Mouse (Mus musculus) embryonic facial prominence, embryonic 15.5 days (tissue): ENCODE data around the gene Fstl4. TPM values are rescaled to one million over a fixed set of nuclear protein-coding genes. Genes with fewer than 3 reads are reported as not detected.

Experiments used
- ATAC-seq: fragments of 200-750 bp; cut with Nextera tagmentation; 2 replicates; pipeline ENCODE4 v1.8.0; 2017; ENCODE audit warnings: low read depth, moderate TSS enrichment; ENCODE audit not compliant: insufficient number of reproducible peaks, low FRiP score, low TSS enrichment
- H3K27ac ChIP-seq: fragments of 300-500 bp; sonication (generic); replicated peaks from 2 replicates; pipeline ENCODE4 v1.5.1; 2015; ENCODE audit warnings: mild to moderate bottlenecking, inconsistent platforms
- H3K27me3 ChIP-seq: fragments of 300-500 bp; sonication (generic); 2 replicates; pipeline ENCODE4 v1.6.1; 2015; ENCODE audit warnings: inconsistent platforms
- H3K36me3 ChIP-seq: fragments of 300-500 bp; sonication (generic); 2 replicates; pipeline ENCODE4 v1.6.1; 2015; ENCODE audit warnings: mild to moderate bottlenecking, inconsistent platforms
- H3K4me1 ChIP-seq: fragments of 300-500 bp; sonication (generic); 2 replicates; pipeline ENCODE4 v1.6.1; 2015; ENCODE audit warnings: inconsistent platforms
- H3K4me2 ChIP-seq: fragments of 300-500 bp; sonication (generic); replicated peaks from 2 replicates; pipeline ENCODE4 v1.6.1; 2015; ENCODE audit warnings: mild to moderate bottlenecking, inconsistent platforms
- H3K4me3 ChIP-seq: fragments of 300-500 bp; sonication (generic); replicated peaks from 2 replicates; pipeline ENCODE4 v1.5.1; 2015; ENCODE audit warnings: mild to moderate bottlenecking, inconsistent platforms
- H3K9ac ChIP-seq: fragments of 300-500 bp; sonication (generic); 2 replicates; pipeline ENCODE4 v1.6.1; 2015; ENCODE audit warnings: inconsistent platforms
- H3K9me3 ChIP-seq: fragments of 300-500 bp; sonication (generic); replicated peaks from 2 replicates; pipeline ENCODE4 v1.6.1; 2016; ENCODE audit warnings: inconsistent platforms
- WGBS: fragments of 180-500 bp; shearing (Covaris S2); methylation state at CpG from one replicate; pipeline ENCODE4 v1.1.7; 2015; 5-methylcytosine and 5-hydroxymethylcytosine counted together
- polyA plus RNA-seq: library from polyadenylated mRNA; unstranded; fragments of >200 nt; fragmentation: Nextera tagmentation; extraction: Ambion mirVana; gene quantifications from 2 replicates; pipeline ENCODE4 v1.2.1, GENCODE M21; 2015

The Fstl4 gene
- polyA plus RNA-seq, 1 experiment from 2014 or later: 3.1 TPM

DNA sequence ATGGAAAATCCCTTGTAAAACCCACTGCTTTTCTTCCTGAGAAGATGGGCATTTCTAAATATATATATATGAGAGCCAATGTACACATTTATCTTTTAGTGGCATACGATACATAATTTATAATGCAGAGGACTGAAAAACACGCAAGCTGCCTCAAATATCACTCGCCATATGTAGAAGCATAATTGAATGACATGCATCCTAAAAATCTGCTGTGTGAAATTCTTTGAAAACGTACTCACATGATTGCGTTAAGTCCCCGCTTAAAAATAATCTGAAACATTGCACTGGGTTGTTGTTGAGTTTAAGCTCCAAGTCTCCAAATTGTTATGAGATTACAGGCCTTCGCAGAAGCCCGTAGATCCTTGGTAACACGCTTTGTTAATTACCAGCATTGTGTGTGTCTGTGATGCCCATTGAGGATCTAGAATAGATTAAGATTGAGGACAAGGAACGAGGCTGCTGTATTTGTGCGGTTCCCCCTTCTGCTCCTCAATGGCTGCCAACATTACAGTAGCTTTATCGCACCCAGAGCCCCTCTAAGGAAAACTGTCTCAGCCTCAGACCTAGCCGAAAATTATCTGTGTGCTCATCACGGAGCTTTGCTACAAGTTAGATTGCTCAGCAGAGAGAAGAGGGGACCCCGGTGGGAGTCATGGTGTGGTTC lies 108.5 kb downstream of the Fstl4 start:
- no peak overlapping the region for H3K4me2 ChIP-seq
- H3K27ac ChIP-seq: no peak overlapping the region
- H3K4me3 ChIP-seq: no peak overlapping the region
- H3K9ac ChIP-seq: no peak overlapping the region
- H3K9me3 ChIP-seq: no peaks in the 10 kb centered on the region
- H3K36me3 ChIP-seq: no peaks in the 10 kb centered on the region
- 76% methylated on average over 15 of the region's 15 CpGs for WGBS
- H3K4me1 ChIP-seq: no peaks in the 10 kb centered on the region
- no peak for ATAC-seq
- H3K27me3 ChIP-seq: no peaks in the 10 kb centered on the region

DNA sequence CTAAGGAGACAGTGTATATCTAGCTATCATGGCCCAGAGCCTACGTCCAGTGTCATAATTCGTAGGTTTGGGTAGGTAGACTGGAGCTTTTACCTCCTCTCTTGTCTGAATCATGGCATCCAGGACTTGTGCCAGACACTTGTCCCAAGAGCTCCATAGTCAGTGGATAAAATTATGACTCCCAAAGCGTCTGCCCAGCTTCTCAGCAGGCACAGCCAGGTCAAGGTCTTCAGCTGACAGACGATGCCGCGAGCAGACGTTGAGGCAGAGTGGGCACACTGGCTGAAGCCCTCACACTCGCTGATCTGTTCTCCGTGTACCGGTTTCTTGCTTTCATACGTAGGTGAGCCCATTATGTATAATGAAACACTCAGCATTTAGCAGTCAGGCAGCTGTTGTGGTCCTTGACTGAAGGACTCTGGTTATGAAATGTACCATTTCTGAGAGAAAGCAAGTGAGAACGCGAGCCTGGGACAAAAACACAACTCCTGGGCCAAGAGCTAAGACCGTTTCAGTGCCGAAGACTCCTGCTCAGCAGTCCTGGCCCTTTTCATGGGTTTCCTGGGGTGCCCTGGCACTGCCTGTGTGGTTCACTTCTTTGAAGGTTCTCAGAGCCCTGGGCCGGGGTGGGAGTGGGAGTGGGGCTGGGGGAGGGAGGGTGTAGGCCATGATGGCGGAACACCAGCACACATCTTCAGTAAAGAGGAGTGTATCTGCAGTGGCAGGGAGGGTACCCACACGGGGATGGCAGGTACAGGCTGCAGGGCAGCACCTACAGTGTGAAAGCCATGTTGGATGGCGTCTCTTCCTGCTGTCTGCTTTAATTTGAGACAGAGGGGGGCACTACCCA lies 111.7 kb downstream of the Fstl4 start:
- H3K4me2 ChIP-seq: no peak overlapping the region
- no peak for ATAC-seq
- H3K27ac ChIP-seq: no peak overlapping the region
- no peak overlapping the region for H3K4me3 ChIP-seq
- 90% methylated on average over 19 of the region's 19 CpGs for WGBS
- 0 out of 2 replicates have a peak, but pooled peaks cover 3% of the 10 kb centered on the region for H3K4me1 ChIP-seq
- no peak overlapping the region for H3K9ac ChIP-seq
- H3K36me3 ChIP-seq: no peaks in the 10 kb centered on the region
- H3K9me3 ChIP-seq: no peaks in the 10 kb centered on the region
- H3K27me3 ChIP-seq: no peaks in the 10 kb centered on the region

GRCm38 (mm10) chr11:52877662-52878061 lies 113.2 kb downstream of the Fstl4 start:
- Histone ChIP-seq H3K27me3 (no peaks in the 10 kb centered on the region), H3K4me1 (0 out of 2 replicates have a peak, but pooled peaks cover 3% of the 10 kb centered on the region), H3K27ac (no peak overlapping the region), H3K9me3 (no peaks in the 10 kb centered on the region), H3K36me3 (no peaks in the 10 kb centered on the region), H3K4me3 (no peak overlapping the region), H3K9ac (no peak overlapping the region), H3K4me2 (no peak overlapping the region)
- no peak for ATAC-seq
- 63% methylated on average over 2 of the region's 2 CpGs for WGBS

DNA sequence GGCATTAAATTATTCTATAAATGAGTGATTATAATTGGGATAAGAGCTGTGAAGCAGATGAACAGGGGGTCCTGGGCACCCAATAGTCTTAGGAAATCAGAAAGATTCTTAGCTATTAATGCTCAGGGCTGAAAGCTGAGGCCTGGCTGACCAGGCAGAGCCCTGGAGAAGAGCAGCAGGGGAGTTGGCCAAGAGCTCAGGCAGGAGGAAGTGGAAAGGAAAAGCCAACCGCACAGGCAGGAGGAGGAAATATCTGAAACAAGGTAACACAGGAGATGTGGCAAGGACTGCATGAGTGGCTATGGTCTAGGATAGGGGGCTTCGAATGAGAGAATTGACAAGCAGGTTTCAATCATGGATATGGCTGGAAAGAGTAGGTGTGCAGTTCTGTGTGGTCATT lies 115.5 kb downstream of the Fstl4 start:
- no peaks in the 10 kb centered on the region for H3K27me3 ChIP-seq
- no peak for ATAC-seq
- WGBS: 85% methylated on average over 2 of the region's 2 CpGs
- no peak overlapping the region for H3K27ac ChIP-seq
- H3K4me1 ChIP-seq: 0 out of 2 replicates have a peak, but pooled peaks cover 3% of the 10 kb centered on the region
- H3K4me2 ChIP-seq: no peak overlapping the region
- no peak overlapping the region for H3K4me3 ChIP-seq
- H3K36me3 ChIP-seq: no peaks in the 10 kb centered on the region
- H3K9me3 ChIP-seq: no peaks in the 10 kb centered on the region
- H3K9ac ChIP-seq: no peak overlapping the region

GRCm38 (mm10) chr11:52886559-52887303 lies 122.3 kb downstream of the Fstl4 start:
- Histone ChIP-seq H3K36me3 (no peaks in the 10 kb centered on the region), H3K4me1 (peaks cover 11% of the 10 kb centered on the region; the same call in 1 of the 2 replicates), H3K9ac (no peak overlapping the region), H3K4me3 (no peak overlapping the region), H3K27ac (no peak overlapping the region), H3K27me3 (peaks cover 7% of the 10 kb centered on the region; the same call in 1 of the 2 replicates), H3K4me2 (no peak overlapping the region), H3K9me3 (no peaks in the 10 kb centered on the region)
- no peak for ATAC-seq
- WGBS: 15% methylated on average over 6 of the region's 6 CpGs

DNA sequence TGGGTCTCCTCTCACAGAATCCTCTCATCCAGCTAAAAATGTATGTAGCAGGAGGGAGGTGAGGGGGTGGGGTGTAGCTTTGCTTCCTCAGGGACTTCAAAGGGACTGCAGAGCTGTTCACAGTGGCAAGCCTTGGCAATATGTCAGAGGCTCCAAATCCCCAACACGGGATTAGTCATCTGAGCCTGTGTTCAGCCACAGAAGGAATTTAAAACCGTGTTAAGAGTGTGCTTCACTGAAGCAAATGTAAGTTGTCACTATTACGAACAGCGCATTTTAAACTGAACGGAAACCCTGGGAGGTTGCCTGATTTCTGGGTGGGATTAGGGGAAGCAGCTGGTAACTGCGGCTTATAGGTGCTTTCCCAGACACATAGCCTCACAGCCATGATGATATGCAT lies 123.7 kb downstream of the Fstl4 start:
- Histone ChIP-seq H3K4me1 (peaks cover 11% of the 10 kb centered on the region; the same call in 1 of the 2 replicates), H3K4me3 (no peak overlapping the region), H3K9ac (no peak overlapping the region), H3K36me3 (no peaks in the 10 kb centered on the region), H3K9me3 (no peaks in the 10 kb centered on the region), H3K4me2 (no peak overlapping the region), H3K27me3 (peaks cover 13% of the 10 kb centered on the region; the same call in 1 of the 2 replicates), H3K27ac (no peak overlapping the region)
- 8% methylated on average over 6 of the region's 6 CpGs for WGBS
- ATAC-seq: no peak; the same call in 1 of the 2 replicates

GRCm38 (mm10) chr11:52889527-52889926 lies 125.1 kb downstream of the Fstl4 start:
- no peak overlapping the region for H3K27ac ChIP-seq
- no peak for ATAC-seq
- no peaks in the 10 kb centered on the region for H3K9me3 ChIP-seq
- no peaks in the 10 kb centered on the region for H3K36me3 ChIP-seq
- WGBS: 77% methylated on average over 4 of the region's 4 CpGs
- H3K4me3 ChIP-seq: no peak overlapping the region
- H3K9ac ChIP-seq: no peak overlapping the region
- H3K4me2 ChIP-seq: no peak overlapping the region
- H3K27me3 ChIP-seq: peaks cover 17% of the 10 kb centered on the region; the same call in 1 of the 2 replicates
- peaks cover 11% of the 10 kb centered on the region; the same call in 1 of the 2 replicates for H3K4me1 ChIP-seq

DNA sequence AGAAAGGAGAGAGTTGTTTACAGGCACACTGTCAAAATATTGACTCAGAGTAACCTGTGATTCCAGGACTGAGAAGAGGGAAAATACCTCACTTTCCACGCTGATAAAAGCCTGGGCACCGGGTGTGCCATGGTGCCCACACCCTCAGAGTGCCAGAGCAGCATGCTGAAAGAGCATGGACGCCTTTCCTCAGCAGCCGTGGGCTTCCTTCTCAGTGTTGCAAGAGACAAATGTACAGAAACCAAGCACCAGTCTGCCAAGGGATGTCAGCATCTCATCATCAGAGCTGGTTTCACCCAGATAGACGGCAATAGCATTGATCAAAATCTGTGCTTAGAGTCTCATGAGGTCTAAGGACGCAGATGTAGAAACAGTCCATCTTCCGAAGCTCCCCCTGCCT lies 125.7 kb downstream of the Fstl4 start:
- no peak overlapping the region for H3K9ac ChIP-seq
- H3K27me3 ChIP-seq: peaks cover 17% of the 10 kb centered on the region; the same call in 1 of the 2 replicates
- no peaks in the 10 kb centered on the region for H3K9me3 ChIP-seq
- H3K27ac ChIP-seq: no peak overlapping the region
- ATAC-seq: no peak
- no peaks in the 10 kb centered on the region for H3K36me3 ChIP-seq
- H3K4me3 ChIP-seq: no peak overlapping the region
- 76% methylated on average over 7 of the region's 7 CpGs for WGBS
- peaks cover 11% of the 10 kb centered on the region; the same call in 1 of the 2 replicates for H3K4me1 ChIP-seq
- no peak overlapping the region for H3K4me2 ChIP-seq

- no peaks in the 10 kb centered on the region for H3K4me1 ChIP-seq
- H3K27me3 ChIP-seq: peaks cover 4% of the 10 kb centered on the region; the same call in 1 of the 2 replicates
- 77% methylated on average over 5 of the region's 5 CpGs for WGBS
- no peak for ATAC-seq
- no peak overlapping the region for H3K9ac ChIP-seq
- no peak overlapping the region for H3K27ac ChIP-seq
- H3K4me3 ChIP-seq: no peak overlapping the region
- H3K4me2 ChIP-seq: no peak overlapping the region
- H3K9me3 ChIP-seq: no peaks in the 10 kb centered on the region
- no peaks in the 10 kb centered on the region for H3K36me3 ChIP-seq
Measured at GRCm38 (mm10) chr11:52904101-52904500, 139.7 kb downstream of the Fstl4 start.

GRCm38 (mm10) chr11:52910788-52911187 lies 146.4 kb downstream of the Fstl4 start:
- ATAC-seq: no peak
- Histone ChIP-seq H3K9me3 (no peaks in the 10 kb centered on the region), H3K27ac (no peak overlapping the region), H3K36me3 (no peaks in the 10 kb centered on the region), H3K9ac (no peak overlapping the region), H3K4me1 (no peaks in the 10 kb centered on the region), H3K27me3 (no peaks in the 10 kb centered on the region), H3K4me3 (no peak overlapping the region), H3K4me2 (no peak overlapping the region)
- WGBS: 60% methylated on average over 7 of the region's 7 CpGs

DNA sequence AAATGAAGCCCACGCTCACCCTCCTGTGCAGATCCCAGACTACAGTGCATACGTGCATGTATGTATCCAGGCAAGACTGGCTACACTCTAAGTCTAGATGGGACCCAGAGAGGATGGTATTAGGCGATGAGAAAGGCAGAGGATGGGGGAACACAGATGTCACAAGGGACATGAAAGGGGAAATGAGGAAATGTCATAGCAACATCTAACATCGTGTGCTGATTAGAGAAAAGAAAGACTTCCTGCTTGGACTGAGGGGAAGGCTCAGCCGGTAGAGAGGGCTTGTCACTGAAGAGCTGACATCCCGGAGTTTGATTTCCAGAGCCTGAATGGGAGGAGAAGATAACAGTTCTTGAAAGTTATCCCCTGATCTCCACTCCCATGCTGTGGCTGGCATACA lies 150.0 kb downstream of the Fstl4 start:
- Histone ChIP-seq H3K4me1 (peaks cover 4% of the 10 kb centered on the region; the same call in 1 of the 2 replicates), H3K4me3 (no peak overlapping the region), H3K27me3 (no peaks in the 10 kb centered on the region), H3K9me3 (no peaks in the 10 kb centered on the region), H3K27ac (no peak overlapping the region), H3K36me3 (no peaks in the 10 kb centered on the region), H3K9ac (no peak overlapping the region), H3K4me2 (no peak overlapping the region)
- 61% methylated on average over 6 of the region's 6 CpGs for WGBS
- ATAC-seq: no peak
